Mouse (Mus musculus) erythroblast, embryonic 14.5 days (primary cell): Measurements from ENCODE around the gene Ankfy1. TPM values are rescaled to one million over a fixed set of nuclear protein-coding genes. Genes with fewer than 3 reads are reported as not detected.
"Not testable (repeated sequence)": the region's sequence is repeated elsewhere in the genome, so short reads cannot be mapped to it uniquely, and the experiment has no call there.

Source experiments
- H3K27me3 ChIP-seq: 2 replicates; pipeline ENCODE4 v1.6.1; 2012; ENCODE audit warnings: inconsistent platforms; ENCODE audit not compliant: control insufficient read depth
- H3K36me3 ChIP-seq: 2 replicates; pipeline ENCODE4 v1.6.1; 2012; ENCODE audit warnings: mild to moderate bottlenecking, inconsistent platforms; ENCODE audit not compliant: control insufficient read depth
- H3K4me1 ChIP-seq: 2 replicates; pipeline ENCODE4 v1.6.1; 2012; ENCODE audit warnings: inconsistent platforms; ENCODE audit not compliant: control insufficient read depth
- H3K4me3 ChIP-seq: replicated peaks from 2 replicates; pipeline ENCODE3; 2012; ENCODE audit warnings: moderate library complexity, mild to moderate bottlenecking, inconsistent platforms
- H3K9me3 ChIP-seq: 2 replicates; pipeline ENCODE4 v1.6.1; 2012; ENCODE audit warnings: low read length, inconsistent platforms, mixed read lengths; ENCODE audit not compliant: control insufficient read depth
- GATA1 ChIP-seq: IDR thresholded peaks from 2 replicates; pipeline ENCODE4 v1.6.1; 2012; ENCODE audit warnings: low read length, inconsistent platforms, mixed read lengths
- TAL1 ChIP-seq: IDR thresholded peaks from 3 replicates; pipeline ENCODE4 v1.6.1; 2012; ENCODE audit warnings: low read length, inconsistent platforms, mixed read lengths
- polyA plus RNA-seq: library from polyadenylated mRNA; stranded (reverse); fragments of >175 nt; gene quantifications from 2 replicates; pipeline ENCODE4 v1.2.3, GENCODE M21; 2012

Ankfy1 gene
- polyA plus RNA-seq, 1 experiment, result 0.30 TPM

- Histone ChIP-seq H3K4me3 (no peak overlapping the region), H3K36me3 (peaks cover 58% of the 10 kb centered on the region), H3K4me1 (peaks cover 49% of the 10 kb centered on the region), H3K9me3 (no peaks in the 10 kb centered on the region), H3K27me3 (no peaks in the 10 kb centered on the region)
- no peak for TF ChIP-seq GATA1
- TF ChIP-seq TAL1, result no peak
Observed at GRCm38 (mm10) chr11:72697323-72697722, 7.5 kb downstream of the Ankfy1 start.

- H3K27me3 ChIP-seq, H3K9me3 ChIP-seq, H3K4me1 ChIP-seq, H3K4me3 ChIP-seq: not testable (repeated sequence)
- H3K36me3 ChIP-seq, result peaks cover 60% of the 10 kb centered on the region
Observed at GRCm38 (mm10) chr11:72705111-72705510, 15.3 kb downstream of the Ankfy1 start.

GRCm38 (mm10) chr11:72712721-72713120 lies 22.9 kb downstream of the Ankfy1 start:
- no peak for TF ChIP-seq GATA1
- no peak for TF ChIP-seq TAL1
- Histone ChIP-seq H3K4me3 (no peak overlapping the region), H3K36me3 (peaks cover 69% of the 10 kb centered on the region), H3K9me3 (peaks cover 2% of the 10 kb centered on the region; the same call in 1 of the 2 replicates), H3K27me3 (no peaks in the 10 kb centered on the region), H3K4me1 (0 out of 2 replicates have a peak, but pooled peaks cover 2% of the 10 kb centered on the region)

- no peaks in the 10 kb centered on the region for H3K9me3 ChIP-seq
- no peaks in the 10 kb centered on the region for H3K27me3 ChIP-seq
- no peak overlapping the region for H3K4me3 ChIP-seq
- TF ChIP-seq TAL1 (no peak), GATA1 (no peak)
- no peaks in the 10 kb centered on the region for H3K4me1 ChIP-seq
- H3K36me3 ChIP-seq, result peaks cover 76% of the 10 kb centered on the region
Observed at GRCm38 (mm10) chr11:72718161-72718560, 28.4 kb downstream of the Ankfy1 start.

GRCm38 (mm10) chr11:72723165-72723564 lies 33.4 kb downstream of the Ankfy1 start:
- no peak for TF ChIP-seq TAL1
- Histone ChIP-seq H3K9me3 (no peaks in the 10 kb centered on the region), H3K4me3 (no peak overlapping the region), H3K36me3 (peaks cover 69% of the 10 kb centered on the region), H3K27me3 (no peaks in the 10 kb centered on the region), H3K4me1 (no peaks in the 10 kb centered on the region)

- no peaks in the 10 kb centered on the region for H3K27me3 ChIP-seq
- H3K9me3 ChIP-seq, result no peaks in the 10 kb centered on the region
- TF ChIP-seq GATA1, result no peak
- no peak for TF ChIP-seq TAL1
- H3K4me3 ChIP-seq, result no peak overlapping the region
- peaks cover 70% of the 10 kb centered on the region for H3K36me3 ChIP-seq
- no peaks in the 10 kb centered on the region for H3K4me1 ChIP-seq
Observed at GRCm38 (mm10) chr11:72723871-72724270, 34.1 kb downstream of the Ankfy1 start.

GRCm38 (mm10) chr11:72726023-72726422 lies 36.2 kb downstream of the Ankfy1 start:
- peaks cover 80% of the 10 kb centered on the region for H3K36me3 ChIP-seq
- H3K27me3 ChIP-seq, result no peaks in the 10 kb centered on the region
- no peaks in the 10 kb centered on the region for H3K9me3 ChIP-seq
- TF ChIP-seq GATA1 (no peak), TAL1 (no peak)
- no peak overlapping the region for H3K4me3 ChIP-seq
- H3K4me1 ChIP-seq, result no peaks in the 10 kb centered on the region

GRCm38 (mm10) chr11:72733736-72734135 lies 43.9 kb downstream of the Ankfy1 start:
- Histone ChIP-seq H3K4me3 (no peak overlapping the region), H3K4me1 (no peaks in the 10 kb centered on the region), H3K27me3 (no peaks in the 10 kb centered on the region), H3K36me3 (peaks cover 93% of the 10 kb centered on the region), H3K9me3 (no peaks in the 10 kb centered on the region)
- TF ChIP-seq GATA1 (no peak), TAL1 (no peak)

- Histone ChIP-seq H3K4me1 (no peaks in the 10 kb centered on the region), H3K27me3 (no peaks in the 10 kb centered on the region), H3K4me3 (no peak overlapping the region), H3K9me3 (no peaks in the 10 kb centered on the region), H3K36me3 (peaks cover 93% of the 10 kb centered on the region)
- TF ChIP-seq TAL1 (no peak), GATA1 (no peak)
Observed at GRCm38 (mm10) chr11:72734840-72735518, 45.2 kb downstream of the Ankfy1 start.

GRCm38 (mm10) chr11:72735519-72735860 lies 45.7 kb downstream of the Ankfy1 start:
- TF ChIP-seq TAL1 (no peak), GATA1 (no peak)
- H3K27me3 ChIP-seq, result no peaks in the 10 kb centered on the region
- peaks cover 93% of the 10 kb centered on the region for H3K36me3 ChIP-seq
- H3K4me1 ChIP-seq, result no peaks in the 10 kb centered on the region
- H3K9me3 ChIP-seq, result no peaks in the 10 kb centered on the region
- H3K4me3 ChIP-seq, result no peak overlapping the region
